Mouse (Mus musculus) gastrocnemius, postnatal 25 days (tissue): ENCODE measurements around the gene Nrp1. TPM values are rescaled to one million over a fixed set of nuclear protein-coding genes. Genes with fewer than 3 reads are reported as not detected.

ENCODE experiments used
- DNase-seq: peaks from one replicate; pipeline ENCODE4 v3.0.0; 2022
- total RNA-seq, 2 experiments: library from RNA; stranded (reverse); gene quantifications; 1 replicate in 1 of 2; 2 replicates in 1 of 2; pipeline ENCODE4 v1.2.3; 2021

Gene Nrp1
- total RNA-seq, 2 experiments from 2014 or later: 29.7 to 37.5 TPM

- no peak for DNase-seq
These were observed 12.1 kb downstream of the Nrp1 start for GRCm38 (mm10) chr8:128370496-128370895.

GRCm38 (mm10) chr8:128371026-128371425 lies 12.6 kb downstream of the Nrp1 start:
- no peak for DNase-seq

GRCm38 (mm10) chr8:128371789-128372188 lies 13.4 kb downstream of the Nrp1 start:
- no peak for DNase-seq

- DNase-seq: no peak
These were observed 14.3 kb downstream of the Nrp1 start for GRCm38 (mm10) chr8:128372724-128373123.

- no peak for DNase-seq
These were observed 15.0 kb downstream of the Nrp1 start for GRCm38 (mm10) chr8:128373418-128373817.

GRCm38 (mm10) chr8:128375291-128375690 lies 16.9 kb downstream of the Nrp1 start:
- no peak for DNase-seq

- no peak for DNase-seq
These were observed 24.8 kb downstream of the Nrp1 start for GRCm38 (mm10) chr8:128383176-128383575.

GRCm38 (mm10) chr8:128384366-128384765 lies 26.0 kb downstream of the Nrp1 start:
- no peak for DNase-seq

- no peak for DNase-seq
These were observed 26.5 kb downstream of the Nrp1 start for GRCm38 (mm10) chr8:128384921-128385332.

GRCm38 (mm10) chr8:128386963-128387621 lies 28.7 kb downstream of the Nrp1 start:
- DNase-seq: no peak

- DNase-seq: no peak
These were observed 32.4 kb downstream of the Nrp1 start for GRCm38 (mm10) chr8:128390759-128391158.

GRCm38 (mm10) chr8:128391182-128391760 lies 32.9 kb downstream of the Nrp1 start:
- DNase-seq: no peak

GRCm38 (mm10) chr8:128394671-128395193 lies 36.3 kb downstream of the Nrp1 start:
- DNase-seq: no peak

GRCm38 (mm10) chr8:128396968-128397367 lies 38.6 kb downstream of the Nrp1 start:
- no peak for DNase-seq

- DNase-seq: no peak
These were observed 39.0 kb downstream of the Nrp1 start for GRCm38 (mm10) chr8:128397441-128397840.

GRCm38 (mm10) chr8:128398472-128399091 lies 40.2 kb downstream of the Nrp1 start:
- DNase-seq: no peak

- DNase-seq: no peak
These were observed 41.9 kb downstream of the Nrp1 start for GRCm38 (mm10) chr8:128400286-128400685.

GRCm38 (mm10) chr8:128404876-128405275 lies 46.5 kb downstream of the Nrp1 start:
- no peak for DNase-seq

- no peak for DNase-seq
These were observed 55.0 kb downstream of the Nrp1 start for GRCm38 (mm10) chr8:128413381-128413780.

GRCm38 (mm10) chr8:128415730-128416684 lies 57.6 kb downstream of the Nrp1 start:
- no peak for DNase-seq

- no peak for DNase-seq
These were observed 58.5 kb downstream of the Nrp1 start for GRCm38 (mm10) chr8:128416896-128417295.
